Mouse (Mus musculus) activated CD4-positive, CD25-positive, alpha-beta regulatory T cell, adult 4 months (primary cell): ENCODE measurements around the gene Bbc3. TPM values are rescaled to one million over a fixed set of nuclear protein-coding genes. Genes with fewer than 3 reads are reported as not detected.
"Not testable (repeated sequence)": the region's sequence is repeated elsewhere in the genome, so short reads cannot be mapped to it uniquely, and the experiment has no call there.

Source experiments
- ATAC-seq: one replicate; pipeline ENCODE4 v1.8.0; 2017
- polyA plus RNA-seq, 2 experiments: library from polyadenylated mRNA; unstranded; fragments of 100-300 nt; shearing (Covaris generic); gene quantifications; one replicate each; pipeline ENCODE4 v1.2.1; 2017

Gene Bbc3
- polyA plus RNA-seq, result 1 to 10 TPM in 1 of 2 experiments, under 1 TPM in 1; 0.43 to 1.5 TPM

DNA sequence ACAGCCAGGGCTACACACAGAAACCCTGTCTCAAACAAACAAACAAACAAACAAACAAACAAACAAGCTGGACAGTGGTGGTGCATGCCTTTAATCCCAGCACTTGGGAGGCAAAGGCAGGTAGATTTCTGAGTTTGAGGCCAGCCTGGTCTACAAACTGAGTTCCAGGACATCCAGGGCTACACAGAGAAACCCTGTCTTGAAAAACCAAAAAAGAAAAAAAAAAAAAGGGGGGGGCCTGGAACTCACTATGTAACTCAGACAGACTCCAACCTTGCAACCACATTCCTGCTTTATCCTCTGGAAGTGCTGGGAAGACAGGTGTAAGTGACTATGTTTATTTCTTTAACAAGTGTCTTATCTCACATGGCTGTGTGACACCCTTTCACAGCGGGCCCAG is at the start of gene Bbc3:
Gene Bbc3 (plus strand): TSS at position 301 of the 400 bp plus-strand sequence.
- not testable (repeated sequence) for ATAC-seq

GRCm38 (mm10) chr7:16259110-16259590 is 49.0 kb upstream of the Bbc3 start, which contains the start of gene C5ar1:
Gene C5ar1, minus strand, starts transcription at chr7:16259540.
- ATAC-seq, result no peak

DNA sequence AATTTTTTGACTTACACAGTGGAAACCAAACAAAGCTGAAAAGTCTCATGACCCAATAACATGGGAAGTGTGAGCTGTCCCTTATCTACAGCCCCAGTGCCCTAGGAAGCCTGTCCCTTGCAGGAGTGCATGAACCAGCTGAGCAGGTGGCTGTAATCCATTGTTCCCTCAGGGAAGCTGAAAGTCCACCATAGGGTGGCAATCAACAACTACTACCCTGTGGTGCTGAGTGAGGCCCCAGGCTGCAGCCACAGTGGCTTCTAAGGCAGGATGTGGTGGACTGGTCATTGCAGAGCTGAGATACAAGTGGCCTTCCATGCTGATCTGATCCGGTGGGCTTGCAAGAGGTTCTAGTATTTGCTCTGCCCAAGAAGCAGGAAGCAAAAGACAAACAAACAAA is 47.1 kb upstream of the Bbc3 start:
- ATAC-seq, result no peak

DNA sequence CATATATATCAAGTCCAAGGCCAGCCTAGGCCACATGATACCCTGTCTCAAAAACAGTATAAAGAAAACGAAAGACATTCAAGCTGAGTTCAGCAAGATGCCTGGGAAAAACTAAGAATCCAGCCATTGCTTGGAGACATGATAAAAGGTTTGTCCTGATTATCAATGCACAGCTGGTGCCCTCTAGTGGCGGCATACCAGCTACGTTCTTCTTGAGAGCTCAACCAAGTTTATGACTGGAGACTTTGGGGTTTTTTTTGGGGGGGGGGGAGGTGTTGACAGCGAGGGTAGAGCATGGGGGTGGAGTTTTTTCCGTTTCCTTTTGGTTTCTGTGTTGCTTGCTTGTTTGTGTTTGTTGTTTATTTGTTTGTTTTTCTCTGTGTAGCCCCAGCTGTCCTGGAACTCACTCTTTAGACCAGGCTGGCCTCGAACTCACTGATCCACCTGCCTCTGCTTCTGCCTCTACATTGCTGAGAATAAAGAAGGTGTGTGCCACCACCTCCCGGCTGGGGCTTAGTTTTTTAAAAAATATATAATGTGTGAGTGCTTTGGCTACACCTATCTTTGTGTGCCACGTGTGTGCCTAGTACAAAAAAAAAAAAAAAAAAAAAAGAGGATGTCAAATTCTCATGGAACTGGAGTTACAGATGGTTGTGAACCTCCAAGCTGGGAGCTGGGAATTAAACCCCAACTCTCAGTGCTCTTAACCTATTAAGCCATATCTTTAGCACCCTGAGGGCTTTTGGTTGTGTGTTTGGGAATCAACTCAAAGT is 45.0 kb upstream of the Bbc3 start:
- peak; percentile 68 for ATAC-seq

DNA sequence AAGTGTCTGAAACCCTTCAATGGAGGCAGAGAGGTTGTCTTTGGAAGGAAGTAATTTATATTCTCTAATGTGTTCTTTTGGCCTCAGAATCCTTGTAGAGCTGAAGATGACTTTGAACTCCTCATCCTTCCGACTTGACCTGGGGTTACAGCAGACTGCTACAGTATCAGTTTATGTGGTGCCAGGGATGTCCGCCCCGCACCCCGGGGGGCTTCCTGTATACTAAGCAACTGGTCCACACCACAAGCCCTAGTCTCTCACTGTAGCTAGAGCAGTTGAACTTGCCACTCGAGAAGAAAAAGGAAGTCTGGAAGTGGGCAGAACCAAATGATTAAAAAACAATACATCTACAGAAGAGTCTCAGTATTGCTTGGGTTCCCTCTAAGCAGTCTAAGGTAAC is 44.4 kb upstream of the Bbc3 start:
- no peak for ATAC-seq

DNA sequence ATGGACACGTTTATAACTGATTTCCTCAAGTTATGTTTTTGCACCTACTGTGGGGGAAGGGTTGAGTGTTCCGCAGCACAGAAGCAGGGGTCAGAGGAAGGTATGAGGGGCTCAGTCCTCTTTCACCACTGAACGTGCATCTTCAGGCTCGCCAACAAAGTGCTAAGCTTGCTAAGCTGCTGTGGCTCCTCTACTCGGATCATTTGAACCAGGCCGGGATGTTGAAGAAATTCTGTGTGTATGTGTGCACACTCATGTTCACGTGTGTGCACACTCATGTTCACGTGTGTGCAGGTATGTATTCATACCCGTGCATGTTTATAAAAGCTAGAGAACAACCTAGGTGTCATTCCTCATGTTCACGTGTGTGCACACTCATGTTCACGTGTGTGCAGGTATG is 42.3 kb upstream of the Bbc3 start:
- no peak for ATAC-seq

GRCm38 (mm10) chr7:16266593-16266992 is 41.6 kb upstream of the Bbc3 start:
- not testable (repeated sequence) for ATAC-seq

GRCm38 (mm10) chr7:16271139-16271538 is 37.1 kb upstream of the Bbc3 start:
- ATAC-seq, result no peak

- peak; percentile 55 for ATAC-seq
Measured at GRCm38 (mm10) chr7:16272681-16273080, 35.5 kb upstream of the Bbc3 start.

DNA sequence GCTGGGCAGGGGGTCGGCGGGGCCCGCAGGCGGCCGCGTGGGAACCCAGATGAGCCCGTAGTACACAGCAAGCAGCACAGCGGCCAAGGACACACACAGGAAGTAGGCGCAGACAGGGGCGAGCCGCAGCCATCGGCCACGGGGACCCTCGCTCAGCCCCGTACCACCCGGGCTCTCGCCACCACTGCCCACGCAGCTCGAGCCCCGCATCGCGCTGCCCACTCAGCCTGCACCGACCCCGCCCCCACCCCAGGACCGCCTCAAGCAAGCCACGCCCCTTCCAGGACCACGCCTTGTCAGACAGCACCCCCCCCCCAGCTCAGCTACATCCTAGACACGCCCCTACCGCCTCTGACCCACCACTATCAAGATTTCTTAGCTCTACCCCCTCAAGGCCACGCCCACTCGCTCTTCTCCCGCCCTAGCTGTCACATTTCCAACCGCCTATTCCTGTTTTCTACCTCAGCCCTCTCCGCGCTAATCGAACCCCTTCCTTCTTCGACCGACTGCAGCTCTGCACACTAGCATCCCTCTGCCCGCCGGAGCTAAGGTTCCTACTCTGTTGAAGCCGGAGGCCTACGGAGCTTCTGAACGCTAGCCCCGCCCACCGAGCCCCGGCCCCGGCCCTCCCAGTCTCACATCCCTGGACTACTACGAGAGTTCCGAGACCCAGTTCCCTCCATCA is 35.0 kb upstream of the Bbc3 start, which contains the start of gene Inafm1:
Gene Inafm1 (minus strand): TSS at position 537 of the 685 bp plus-strand sequence.
- peak; percentile 65 for ATAC-seq

- ATAC-seq, result peak; percentile 86
Measured at GRCm38 (mm10) chr7:16273766-16274140, 34.4 kb upstream of the Bbc3 start.

DNA sequence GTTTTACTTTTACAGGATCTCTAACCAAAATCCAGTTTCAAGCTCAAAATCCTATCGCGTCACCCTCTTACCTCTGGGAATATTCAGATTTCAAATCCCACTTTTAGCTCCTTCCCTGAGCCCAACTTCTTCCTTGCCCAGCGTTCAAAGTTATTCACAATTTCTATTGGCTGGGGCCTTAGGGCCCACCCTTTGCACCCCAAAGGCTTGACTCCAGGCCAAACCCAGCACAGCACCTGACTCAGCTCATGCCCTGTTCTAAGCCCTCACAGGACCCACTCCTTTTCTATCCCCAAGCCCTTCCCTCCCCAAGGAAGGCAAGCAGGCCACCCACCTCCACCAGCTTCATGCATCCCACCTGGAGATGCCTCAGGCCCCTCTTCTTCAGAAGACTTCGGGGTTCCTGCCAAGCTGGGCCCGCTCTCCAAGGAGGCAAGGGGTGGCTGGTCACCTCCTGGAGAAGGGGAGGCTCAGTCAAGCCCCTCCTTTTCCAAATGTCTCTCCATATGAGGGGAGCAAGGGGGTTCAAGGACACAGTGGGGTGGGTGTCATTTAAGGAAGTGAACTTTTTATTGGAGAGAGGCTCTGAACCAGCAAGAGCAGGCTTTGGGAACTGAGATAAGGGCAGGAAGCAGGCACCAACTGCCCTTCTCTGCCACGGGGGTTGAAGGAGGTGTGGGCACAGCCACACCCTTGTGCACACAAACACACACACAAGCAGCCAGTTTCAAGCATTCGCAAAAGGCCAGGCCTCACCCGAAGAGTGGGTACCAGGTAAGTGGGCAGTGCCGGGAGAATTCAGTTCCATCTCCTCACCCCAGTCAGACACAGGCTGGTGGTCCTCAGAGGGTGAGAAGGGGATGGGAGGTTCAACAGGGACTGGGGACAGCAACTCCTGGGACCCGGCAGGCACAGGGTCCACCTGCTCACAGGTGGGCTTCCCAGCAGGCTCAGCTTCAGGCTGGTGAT is 33.0 kb upstream of the Bbc3 start:
- ATAC-seq, result no peak

DNA sequence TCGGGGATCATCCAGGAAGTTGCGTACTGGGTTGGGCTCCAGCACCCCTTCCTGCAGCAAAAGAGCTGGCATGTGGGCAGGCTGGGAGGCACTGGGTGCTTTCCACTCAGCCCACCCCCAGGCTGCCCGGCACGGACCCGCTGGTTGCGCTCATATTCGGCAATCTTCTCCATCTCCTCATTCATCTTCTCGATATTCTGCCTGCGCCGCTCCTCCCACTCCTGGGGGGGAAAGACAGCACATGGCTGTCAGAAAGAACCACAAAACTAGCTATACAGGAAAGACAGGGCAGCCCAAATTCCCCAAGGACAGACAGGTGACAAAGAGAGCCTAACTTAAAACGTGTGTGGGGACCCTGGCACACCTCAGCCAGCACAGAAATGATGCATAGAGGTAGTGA is 27.5 kb upstream of the Bbc3 start:
- no peak for ATAC-seq

DNA sequence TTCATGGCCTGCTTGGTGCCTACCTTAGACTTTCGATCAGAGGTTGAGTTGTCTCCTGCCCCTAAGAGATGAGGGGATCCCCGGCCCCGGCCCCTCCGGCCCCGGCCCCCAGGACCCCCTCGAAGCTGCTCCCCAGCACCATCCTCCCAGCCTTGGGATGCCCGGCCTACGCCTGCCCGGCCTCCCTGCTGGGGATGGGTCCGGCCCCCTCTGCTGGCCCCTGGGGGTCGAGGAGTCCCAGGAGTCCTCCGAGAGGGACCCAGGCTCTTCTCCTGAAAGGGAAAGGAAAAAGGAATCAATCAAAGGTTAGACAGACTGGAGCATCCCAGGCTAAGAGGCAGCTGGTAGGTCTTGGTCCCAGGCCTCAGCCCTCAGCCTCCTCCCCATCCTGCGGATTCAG is 25.9 kb upstream of the Bbc3 start:
- no peak for ATAC-seq

- no peak for ATAC-seq
Measured at GRCm38 (mm10) chr7:16284001-16284400, 24.2 kb upstream of the Bbc3 start.

GRCm38 (mm10) chr7:16284904-16285303 is 23.3 kb upstream of the Bbc3 start:
- ATAC-seq, result no peak

GRCm38 (mm10) chr7:16285450-16286025 is 22.7 kb upstream of the Bbc3 start:
- peak; percentile 32 for ATAC-seq

GRCm38 (mm10) chr7:16286026-16286961 is 21.9 kb upstream of the Bbc3 start, which contains the start of gene Ccdc9:
Gene Ccdc9, minus strand, starts transcription at chr7:16286795.
- ATAC-seq, result peak; percentile 77

DNA sequence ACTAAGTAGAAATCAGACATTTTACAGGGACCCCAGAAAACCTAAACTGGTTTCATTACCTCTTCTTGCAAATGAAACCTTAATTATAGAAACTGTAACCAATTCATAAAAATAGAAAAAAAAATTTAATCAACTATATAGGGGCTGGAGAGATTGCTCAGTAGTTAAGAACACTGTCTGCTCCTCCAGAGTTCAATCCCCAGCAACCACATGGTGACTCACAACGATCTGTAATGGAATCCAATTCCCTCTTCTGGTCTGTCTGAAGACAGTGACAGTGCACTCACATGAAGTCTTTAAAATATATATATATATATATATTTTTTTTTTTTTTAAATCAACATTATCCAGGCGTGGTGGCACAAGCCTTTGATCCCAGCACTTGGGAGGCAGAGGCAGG is 21.2 kb upstream of the Bbc3 start:
- ATAC-seq, result no peak

GRCm38 (mm10) chr7:16287791-16288190 is 20.4 kb upstream of the Bbc3 start:
- ATAC-seq, result no peak

GRCm38 (mm10) chr7:16294346-16294745 is 13.8 kb upstream of the Bbc3 start:
- ATAC-seq, result no peak
